Mouse (Mus musculus): Measurements from ENCODE around the gene Sync.

DNA sequence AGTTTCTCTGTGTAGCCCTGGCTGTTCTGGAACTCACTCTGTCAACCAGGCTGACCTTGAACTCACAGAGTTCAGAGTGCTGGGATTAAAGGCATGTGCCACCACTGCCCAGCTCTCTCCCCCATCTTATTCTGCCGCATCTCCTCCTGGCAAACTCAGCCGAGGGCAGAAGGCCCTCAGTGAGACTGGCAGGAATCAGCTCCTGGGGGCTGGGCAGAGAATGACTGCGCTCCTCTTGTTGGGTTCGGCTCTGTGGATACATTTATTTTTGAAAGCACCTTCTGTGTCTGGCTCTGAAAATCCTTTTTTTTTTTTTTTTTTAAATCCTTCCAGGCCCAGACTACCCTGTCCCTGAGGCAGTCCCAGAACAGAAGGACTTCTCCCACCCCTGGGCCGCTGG is 4.6 kb upstream of the Sync start:
- no peak for TF ChIP-seq POLR2A (IDR thresholded peaks at IDR 0.05; ENCODE audit: borderline replicate concordance, low read depth, low read length)
- TF ChIP-seq CTCF (IDR thresholded peaks at IDR 0.05; ENCODE audit: low read depth, low read length) = no peak
